In the genomic region with DNA sequence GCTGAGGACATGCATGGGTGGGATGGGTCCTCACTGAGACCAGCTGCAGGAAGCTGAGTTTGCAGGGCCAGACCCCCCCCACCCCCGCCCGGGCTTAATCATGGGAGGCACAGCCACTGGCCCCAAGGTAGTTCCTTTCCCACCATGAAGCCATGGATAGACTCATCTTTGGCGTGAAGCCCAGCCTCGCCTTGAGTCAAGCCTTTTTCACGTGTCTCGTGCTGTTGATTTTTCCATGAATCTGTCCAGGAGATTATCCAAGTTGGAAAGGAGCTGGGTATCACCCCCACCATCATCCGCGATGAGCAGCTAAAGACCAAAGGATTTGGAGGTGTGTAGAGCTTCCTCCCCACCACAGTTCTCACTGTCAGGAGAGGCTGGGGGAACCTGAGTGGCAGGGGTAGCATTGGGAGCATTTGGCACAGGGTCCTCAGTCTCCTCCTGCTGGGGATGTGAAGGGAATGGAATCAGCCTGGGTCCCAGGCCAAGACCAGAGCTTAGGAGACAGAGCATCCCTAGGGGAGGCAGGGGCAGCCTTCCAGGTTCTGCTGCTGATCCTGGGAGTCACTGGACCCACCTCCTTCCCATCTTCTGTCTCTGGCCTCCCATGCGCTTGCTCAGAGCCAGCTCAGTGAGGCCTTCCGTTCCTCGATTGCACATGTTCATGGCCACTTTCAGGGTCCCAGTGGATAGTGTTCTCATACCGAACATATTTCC, we compare ENCODE assay signal across 20 mouse cellular contexts. TPM values are rescaled to one million over a fixed set of nuclear protein-coding genes. Genes with fewer than 3 reads are reported as not detected.
DNase-seq lines count a peak whose midpoint lies in the region; ATAC-seq and TF ChIP-seq lines count a peak whose summit lies in the region.
"Had no signal": no experiment of that assay in that cellular context is flagged by ENCODE, and none has a peak within 500 bp of the region (broad histone marks: within the 10 kb centered on the region; RNA-seq: fewer than 3 reads in every experiment).

No protein-coding gene starts in this region.

- H3K4me2 ChIP-seq in hindbrain, postnatal 0 days (ENCODE audit: low read depth, low read length): no peak overlapping the region
- H3K4me2 ChIP-seq in hindbrain, embryonic 11.5 days (replicated peaks; ENCODE audit: low read depth, low read length): no peak overlapping the region
- H3K4me2 ChIP-seq: embryonic facial prominence, embryonic 15.5 days; forebrain, embryonic 13.5 days; hindbrain, embryonic 12.5 days; limb, embryonic 15.5 days; midbrain, embryonic 12.5 days had no signal

- H3K4me3 ChIP-seq in hindbrain, postnatal 0 days (ENCODE audit: low read length): no peak overlapping the region
- no peak overlapping the region for H3K4me3 ChIP-seq in hindbrain, embryonic 11.5 days (ENCODE audit: low read depth, low read length)
- no peak overlapping the region for H3K4me3 ChIP-seq in gastrocnemius, adult 2 months
- H3K4me3 ChIP-seq: embryonic facial prominence, embryonic 15.5 days; forebrain, embryonic 13.5 days; hindbrain, embryonic 12.5 days; layer of hippocampus, adult 2 months; limb, embryonic 15.5 days; midbrain, embryonic 12.5 days; myocyte had no signal

- no peak overlapping the region for H3K27ac ChIP-seq in hindbrain, postnatal 0 days
- no peak overlapping the region for H3K27ac ChIP-seq in hindbrain, embryonic 11.5 days (ENCODE audit: low read depth, low read length)
- H3K27ac ChIP-seq in gastrocnemius, adult 2 months: peak overlapping the region; percentile 56
- H3K27ac ChIP-seq: embryonic facial prominence, embryonic 15.5 days; forebrain, embryonic 13.5 days; hindbrain, embryonic 12.5 days; kidney, postnatal 0 days; layer of hippocampus, adult 2 months; limb, embryonic 15.5 days; midbrain, embryonic 12.5 days had no signal

- ATAC-seq in hindbrain, postnatal 0 days: no peak
- ATAC-seq in hindbrain, embryonic 11.5 days (ENCODE audit: low FRiP score): no peak
- ATAC-seq: forebrain, embryonic 13.5 days; intestine, postnatal 0 days; liver, postnatal 0 days had no signal

- H3K9me3 ChIP-seq in hindbrain, postnatal 0 days (ENCODE audit: low read length): no peaks in the 10 kb centered on the region
- no peaks in the 10 kb centered on the region for H3K9me3 ChIP-seq in hindbrain, embryonic 11.5 days (ENCODE audit: control insufficient read depth, low read length)
- H3K9me3 ChIP-seq: embryonic facial prominence, embryonic 15.5 days; forebrain, embryonic 13.5 days; hindbrain, embryonic 12.5 days; limb, embryonic 15.5 days; midbrain, embryonic 12.5 days had no signal

- DNase-seq in adrenal gland, postnatal 10 days: peak; percentile 48
- DNase-seq in adrenal gland, postnatal 4 days (ENCODE audit: low spot score in 2 of 2): no peak
- DNase-seq in hindbrain, postnatal 0 days (ENCODE audit: low spot score): peak; percentile 30
- DNase-seq in hindbrain, embryonic 11.5 days (ENCODE audit: low spot score): no peak
- DNase-seq in gastrocnemius, adult 2 months: peak; percentile 76
- peak; percentile 60 to 64 for DNase-seq in heart, postnatal 10 days
- DNase-seq in frontal cortex, postnatal 10 days (ENCODE audit: low spot score in 2 of 2): no peak
- DNase-seq in c-Kit-positive CD71-positive TER-119-positive erythroid progenitor cells, embryonic 14.5 days (ENCODE audit: low spot score): no peak
- DNase-seq: cerebellum, adult 11 months; liver, postnatal 0 days; thymus, postnatal 4 days had no signal

- intact Hi-C loops in gastrocnemius, adult 2 months (cut with DNase I): loop anchor here (5.0 kb wide), 2 partner anchors 302 to 532 kb away; no protein-coding TSS in a partner anchor
- intact Hi-C loops in heart, postnatal 10 days (cut with DNase I): loop anchor here (5.0 kb wide), 1 partner anchor 527 kb away; no protein-coding TSS in a partner anchor

- H3K9ac ChIP-seq in hindbrain, postnatal 0 days (replicated peaks; ENCODE audit: low read length): no peak overlapping the region
- H3K9ac ChIP-seq in hindbrain, embryonic 11.5 days (ENCODE audit: low read depth, low read length): no peak overlapping the region
- H3K9ac ChIP-seq: embryonic facial prominence, embryonic 15.5 days; forebrain, embryonic 13.5 days; hindbrain, embryonic 12.5 days; limb, embryonic 15.5 days; liver, postnatal 0 days; midbrain, embryonic 12.5 days had no signal

- TF ChIP-seq CTCF in hindbrain, postnatal 0 days (IDR thresholded peaks at IDR 0.05; ENCODE audit: low read depth): no peak
- no peak for TF ChIP-seq CTCF in gastrocnemius, adult 2 months (IDR thresholded peaks at IDR 0.05)

- H3K4me1 ChIP-seq in hindbrain, postnatal 0 days (ENCODE audit: insufficient read depth, low read length): no peaks in the 10 kb centered on the region
- peaks cover 6% of the 10 kb centered on the region; the same call in 1 of the 2 replicates for H3K4me1 ChIP-seq in hindbrain, embryonic 11.5 days (replicated peaks; ENCODE audit: control insufficient read depth, insufficient read depth, low read length)

- H3K36me3 ChIP-seq in hindbrain, postnatal 0 days (ENCODE audit: insufficient read depth, low read length): no peaks in the 10 kb centered on the region; the same call in 1 of the 2 replicates
- no peaks in the 10 kb centered on the region for H3K36me3 ChIP-seq in hindbrain, embryonic 11.5 days (ENCODE audit: control insufficient read depth, insufficient read depth, low read length)

- WGBS in hindbrain, postnatal 0 days: 75% methylated on average over 12 of the region's 12 CpGs
- 96% methylated on average over 12 of the region's 12 CpGs for WGBS in hindbrain, embryonic 11.5 days

- H3K27me3 ChIP-seq in hindbrain, postnatal 0 days (ENCODE audit: insufficient read depth, low read length): no peaks in the 10 kb centered on the region
- no peaks in the 10 kb centered on the region for H3K27me3 ChIP-seq in hindbrain, embryonic 11.5 days (ENCODE audit: control insufficient read depth, insufficient read depth, low read length)
- H3K27me3 ChIP-seq: embryonic facial prominence, embryonic 15.5 days; forebrain, embryonic 13.5 days; hindbrain, embryonic 12.5 days; limb, embryonic 15.5 days; midbrain, embryonic 12.5 days had no signal

RNA-seq across cellular contexts. Expression of gene Npepl1, which starts 4.2 kb away (rescaled TPM):
- 10 to 100 TPM; 67.9 to 82.2 TPM for total RNA-seq in adrenal gland, postnatal 10 days (2021)
- total RNA-seq in adrenal gland, postnatal 4 days (2021): 10 to 100 TPM; 88.2 to 90.6 TPM
- 24.7 and 29.5 TPM in 2 replicates for total RNA-seq in hindbrain, postnatal 0 days (2014; rRNA removed)
- polyA plus RNA-seq in hindbrain, postnatal 0 days (2015; fragmentation: Nextera tagmentation; extraction: Ambion mirVana): 18.8 and 20.3 TPM in 2 replicates
- 23.0 and 24.6 TPM in 2 replicates for polyA plus RNA-seq in hindbrain, embryonic 11.5 days (2014; fragmentation: Nextera tagmentation; extraction: Ambion mirVana)
- 10 to 100 TPM; 80.1 to 90.2 TPM for total RNA-seq in gastrocnemius, adult 2 months (2021)
- total RNA-seq in heart, postnatal 10 days (2021): 10 to 100 TPM; 60.5 to 63.0 TPM

RNA-seq across cellular contexts. Expression of gene Stx16, which starts 38.2 kb away (rescaled TPM):
- 10 to 100 TPM; 30.9 to 37.5 TPM for total RNA-seq in adrenal gland, postnatal 10 days (2021)
- 10 to 100 TPM; 42.0 to 54.8 TPM for total RNA-seq in adrenal gland, postnatal 4 days (2021)
- 23.5 and 30.5 TPM in 2 replicates for total RNA-seq in hindbrain, postnatal 0 days (2014; rRNA removed)
- 7.9 and 8.6 TPM in 2 replicates for polyA plus RNA-seq in hindbrain, postnatal 0 days (2015; fragmentation: Nextera tagmentation; extraction: Ambion mirVana)
- 8.5 and 9.8 TPM in 2 replicates for polyA plus RNA-seq in hindbrain, embryonic 11.5 days (2014; fragmentation: Nextera tagmentation; extraction: Ambion mirVana)
- total RNA-seq in gastrocnemius, adult 2 months (2021): 10 to 100 TPM; 19.9 to 21.1 TPM
- total RNA-seq in heart, postnatal 10 days (2021): 10 to 100 TPM; 35.3 to 38.7 TPM

Comparison
In these comparisons a context has a peak if more than half of its experiments do, and no peak if none do; other contexts are left out.
1. DNase-seq: peak in adrenal gland, postnatal 10 days (single experiment), hindbrain, postnatal 0 days (single experiment), gastrocnemius, adult 2 months (single experiment) and heart, postnatal 10 days (2 of 2); none in adrenal gland, postnatal 4 days (0 of 2), hindbrain, embryonic 11.5 days (single experiment), frontal cortex, postnatal 10 days (0 of 2) and c-Kit-positive CD71-positive TER-119-positive erythroid progenitor cells, embryonic 14.5 days (single experiment).